Mouse (Mus musculus): ENCODE measurements around the gene Spata4. TPM values are rescaled to one million over a fixed set of nuclear protein-coding genes. Genes with fewer than 3 reads are reported as not detected.

Gene Spata4
- polyA plus RNA-seq, 1 experiment from 2014 or later: not detected

Other genes with a start within 250 kb of the Spata4 start
- 3.6 and 4.4 TPM in 2 replicates for gene Asb5, start 71.2 kb upstream of the Spata4 start, polyA plus RNA-seq (2015; fragmentation: Nextera tagmentation; extraction: Ambion mirVana)
- gene Spcs3, start 70.8 kb upstream of the Spata4 start, polyA plus RNA-seq (2015; fragmentation: Nextera tagmentation; extraction: Ambion mirVana): 105 and 110 TPM in 2 replicates